Mouse (Mus musculus) gastrocnemius, adult 2 months (tissue): ENCODE data around the gene Mb. TPM values are rescaled to one million over a fixed set of nuclear protein-coding genes. Genes with fewer than 3 reads are reported as not detected.
A peak's percentile ranks its signal among the peaks of the same experiment; 100 is the strongest.

Experiments
- DNase-seq: peaks from one replicate; pipeline ENCODE4 v3.0.0; 2022
- H3K27ac ChIP-seq: fragments of 200-600 bp; 2 replicates; pipeline ENCODE4 v1.8.1; 2022; ENCODE audit warnings: mild to moderate bottlenecking
- H3K4me3 ChIP-seq: fragments of 200-600 bp; 2 replicates; pipeline ENCODE4 v1.8.1; 2022; ENCODE audit warnings: mild to moderate bottlenecking, moderate library complexity
- CTCF ChIP-seq: fragments of 200-600 bp; IDR thresholded peaks from 2 replicates; pipeline ENCODE4 v1.8.1; 2022; ENCODE audit warnings: antibody characterized with exemption, mild to moderate bottlenecking, moderate library complexity
- intact Hi-C: fragments of 180-260 bp; cut with DNase I; formaldehyde crosslinking; loops from one replicate; pipeline ENCODE4 v1.15.1; 2025
- total RNA-seq, 2 experiments: library from RNA; stranded (reverse); gene quantifications; 2 replicates each; pipeline ENCODE4 v1.2.3; 2021

Gene Mb
- total RNA-seq, 2 experiments from 2014 or later, result 3,091 to 7,772 TPM

DNA sequence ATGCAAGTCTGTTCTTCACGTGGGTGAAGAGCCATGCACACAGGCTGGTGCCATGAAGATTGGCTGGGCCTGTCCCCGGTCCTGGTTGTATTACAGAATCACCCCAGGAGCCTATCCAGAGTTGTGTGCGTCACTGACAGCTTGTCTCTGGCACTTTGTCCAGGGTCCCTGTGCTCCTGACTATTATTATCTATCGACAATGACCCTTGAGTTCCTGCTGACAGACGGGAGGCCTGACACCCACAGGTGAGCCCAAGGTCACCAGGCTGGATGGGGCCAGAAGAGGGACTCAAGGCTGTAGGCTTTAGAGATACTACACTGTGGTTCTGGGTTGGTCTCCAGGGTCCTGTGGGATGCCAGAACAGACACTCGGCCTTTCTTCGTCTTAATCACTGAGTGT lies 30.9 kb downstream of the Mb start:
- no peak for TF ChIP-seq CTCF
- DNase-seq, result peak; percentile 64
- intact Hi-C loops, result no loop called here
- Histone ChIP-seq H3K4me3 (peak overlapping the region; percentile 60), H3K27ac (peak overlapping the region; percentile 94)

DNA sequence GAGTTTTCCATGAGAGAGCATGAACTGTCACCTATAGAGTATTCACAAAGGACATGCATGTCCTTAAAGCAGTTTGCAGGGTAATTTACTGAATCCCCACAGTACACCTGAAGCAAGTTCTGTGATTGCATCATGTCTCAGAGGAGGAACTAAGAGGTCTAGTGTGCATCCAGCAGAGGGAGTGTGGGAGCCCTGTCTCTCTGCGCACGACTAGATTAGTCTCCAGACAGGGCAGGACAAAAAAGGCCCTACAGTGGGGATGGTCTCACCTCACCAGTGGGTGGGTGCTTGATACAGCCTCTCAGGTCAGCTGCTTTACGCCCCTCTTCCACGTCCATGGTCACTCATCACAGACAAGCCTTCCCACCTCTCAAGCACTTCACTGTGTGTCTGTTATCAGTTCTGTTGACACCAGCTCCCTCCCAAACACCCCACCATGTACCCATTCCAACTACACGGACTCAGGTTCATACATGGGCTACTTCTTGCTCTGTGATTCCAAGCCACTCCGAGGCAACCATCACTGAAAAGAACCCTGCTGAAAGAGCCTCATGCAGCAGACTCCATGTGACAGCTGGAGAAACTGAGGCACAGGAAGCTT lies 31.6 kb downstream of the Mb start:
- Histone ChIP-seq H3K4me3 (peak overlapping the region; percentile 60), H3K27ac (peak overlapping the region; percentile 94)
- DNase-seq, result peak; percentile 75
- TF ChIP-seq CTCF, result peak; percentile 68
- intact Hi-C loops, result no loop called here

DNA sequence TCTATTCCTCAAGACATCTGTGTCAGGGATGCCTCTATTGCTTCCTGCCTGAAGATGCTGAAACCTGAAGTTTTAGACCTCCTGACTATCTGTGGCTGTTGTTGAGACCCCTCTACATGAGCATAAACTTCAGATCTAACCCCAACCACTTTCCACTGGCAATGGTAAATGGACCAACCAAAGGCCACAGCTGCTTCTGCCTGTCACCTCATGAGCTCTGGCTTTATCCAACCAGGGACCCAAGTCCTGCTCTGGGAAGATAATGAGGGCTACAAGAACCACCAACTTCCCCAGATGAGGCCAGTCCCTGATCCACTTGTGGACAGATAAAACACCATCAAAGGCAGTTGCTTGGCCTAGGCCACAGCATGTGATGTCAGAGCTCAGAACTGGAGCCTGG lies 32.6 kb downstream of the Mb start:
- peak overlapping the region; percentile 60 for H3K4me3 ChIP-seq
- no peak for TF ChIP-seq CTCF
- intact Hi-C loops, result no loop called here
- no peak for DNase-seq
- peak overlapping the region; percentile 94 for H3K27ac ChIP-seq

DNA sequence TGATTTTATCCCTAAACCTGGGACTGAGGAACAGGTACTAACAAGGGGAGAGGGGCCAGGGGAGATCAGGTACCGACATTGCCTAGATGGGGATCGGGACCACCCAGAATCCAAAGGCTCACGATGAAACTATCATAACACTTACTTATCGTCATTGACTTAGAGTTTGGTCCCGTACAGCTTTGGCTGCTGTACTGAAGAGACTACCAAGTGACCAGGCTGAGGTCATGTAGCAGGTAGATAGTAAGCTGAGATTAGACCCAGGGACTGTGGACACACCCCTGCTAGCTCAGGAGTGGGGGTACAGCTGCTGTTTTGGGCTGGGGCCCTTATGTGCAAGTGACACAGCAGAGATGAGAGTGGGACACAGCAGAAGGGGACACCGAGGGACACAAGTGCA lies 34.0 kb downstream of the Mb start:
- no peak for TF ChIP-seq CTCF
- Histone ChIP-seq H3K4me3 (peak overlapping the region; percentile 51), H3K27ac (peak overlapping the region; percentile 94)
- no peak for DNase-seq
- intact Hi-C loops, result no loop called here

DNA sequence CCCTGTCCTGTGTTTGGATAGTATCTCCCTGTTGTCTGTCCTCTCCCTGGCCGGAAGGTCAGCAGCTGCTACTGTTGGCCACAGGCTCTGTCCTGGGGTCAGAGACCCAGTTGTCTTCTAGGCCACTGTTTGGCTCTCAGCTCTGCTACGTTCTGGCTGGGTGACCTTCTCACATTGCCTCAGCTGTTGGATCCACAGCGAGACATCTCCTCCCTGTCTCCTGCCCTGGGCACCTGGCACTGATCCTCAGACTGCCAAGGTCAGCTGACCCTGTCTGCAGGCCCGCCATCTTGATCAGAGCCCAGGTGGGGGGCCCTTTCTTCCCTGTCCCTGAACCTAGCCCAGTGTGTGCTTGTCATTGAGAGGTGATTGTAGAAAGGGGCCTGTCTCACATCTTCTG lies 35.5 kb downstream of the Mb start:
- Histone ChIP-seq H3K4me3 (peak overlapping the region; percentile 51), H3K27ac (peak overlapping the region; percentile 94)
- intact Hi-C loops, result no loop called here
- no peak for TF ChIP-seq CTCF
- peak; percentile 92 for DNase-seq

DNA sequence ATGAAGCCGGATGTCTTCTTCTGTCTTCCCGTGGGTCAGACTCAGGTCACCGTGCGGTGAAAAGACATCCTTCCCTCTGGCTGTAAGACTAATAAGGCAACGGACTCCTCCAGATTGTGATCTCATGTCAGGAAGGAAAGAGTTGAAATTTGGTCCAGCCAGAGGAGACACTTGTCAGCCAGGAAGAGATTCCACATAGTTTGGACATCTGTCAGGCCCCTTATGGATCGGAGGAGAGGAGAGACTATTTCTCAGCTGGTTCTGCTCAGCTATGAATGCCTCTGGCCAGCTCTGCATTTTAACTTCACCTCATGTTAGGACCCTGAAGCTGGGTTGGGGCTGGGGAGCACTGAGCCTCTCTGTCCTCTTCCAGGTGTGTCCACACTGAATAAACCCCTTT lies 36.0 kb downstream of the Mb start:
- intact Hi-C loops, result no loop called here
- DNase-seq, result peak; percentile 26
- Histone ChIP-seq H3K27ac (peak overlapping the region; percentile 94), H3K4me3 (peak overlapping the region; percentile 57)
- no peak for TF ChIP-seq CTCF

DNA sequence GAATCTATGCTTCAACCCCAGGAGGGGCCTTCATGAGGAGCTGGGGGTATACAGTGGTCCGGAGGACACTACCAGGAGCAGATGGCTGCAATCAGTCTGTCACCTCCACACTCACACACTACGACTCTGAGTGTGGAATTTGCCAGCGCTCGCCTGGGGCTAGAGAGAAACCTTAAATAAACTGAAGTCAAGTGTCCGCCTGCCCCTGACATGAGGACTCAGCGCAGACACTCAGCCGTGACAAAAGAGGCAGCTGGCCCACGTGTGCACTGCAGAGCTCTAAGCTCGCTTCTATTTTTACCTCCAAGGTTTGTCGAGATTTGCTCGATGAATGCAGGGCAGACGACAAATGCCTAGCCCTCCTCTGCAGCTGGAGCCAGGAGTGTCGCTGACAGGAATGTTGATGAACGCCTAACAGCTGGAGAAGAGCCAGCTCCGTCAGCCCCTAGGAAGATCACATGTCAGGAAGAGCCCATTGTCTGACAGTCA lies 36.7 kb downstream of the Mb start:
- intact Hi-C loops, result no loop called here
- H3K27ac ChIP-seq, result peak overlapping the region; percentile 94

DNA sequence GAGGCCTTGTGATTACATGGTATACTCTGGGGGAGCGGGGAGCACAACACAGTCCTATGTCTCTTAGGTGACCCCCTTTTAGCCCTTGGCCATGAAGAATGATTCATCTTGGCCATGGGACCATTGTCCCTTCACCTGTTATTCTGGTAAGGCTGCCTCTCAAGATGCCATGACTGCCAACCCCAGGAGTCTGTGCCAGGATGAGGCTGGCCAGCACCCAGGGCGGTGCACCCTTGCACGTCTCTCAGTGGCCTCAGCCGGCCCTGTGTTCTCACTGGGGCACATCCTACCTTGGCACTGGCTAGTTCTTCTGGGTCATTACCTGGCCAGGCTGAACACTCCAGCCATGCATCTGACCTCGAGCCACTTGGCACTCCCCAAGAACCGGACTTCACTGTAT lies 41.6 kb downstream of the Mb start:
- H3K27ac ChIP-seq, result peak overlapping the region; percentile 62
- DNase-seq, result peak; percentile 80
- intact Hi-C loops, result loop anchor here (5.0 kb wide), 1 partner anchor 37 kb away; no protein-coding TSS in a partner anchor

More for the DNA sequence above, 36.7 kb downstream of the Mb start:
- TF ChIP-seq CTCF, result no peak
- DNase-seq, result peak; percentile 65
- H3K4me3 ChIP-seq, result peak overlapping the region; percentile 57

DNA sequence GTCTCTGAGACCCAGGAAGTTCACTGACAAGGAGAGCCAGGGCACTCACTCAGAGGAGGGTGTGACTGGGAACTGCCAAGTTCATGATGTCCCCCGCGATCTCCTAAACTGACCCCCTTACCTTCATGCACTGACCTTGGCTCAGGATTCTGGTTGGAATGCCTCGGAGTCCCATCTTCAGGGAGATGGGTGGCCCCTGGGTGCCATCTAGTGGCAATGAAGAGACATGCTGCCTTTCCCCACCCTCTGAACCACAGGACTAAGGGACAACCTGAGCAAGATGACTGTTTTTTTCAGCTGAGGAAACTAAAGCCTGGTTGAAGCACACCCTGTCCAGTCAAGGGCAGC lies 46.6 kb downstream of the Mb start:
- Histone ChIP-seq H3K4me3 (no peak overlapping the region), H3K27ac (peak overlapping the region; percentile 81)
- intact Hi-C loops, result loop anchor here (2.0 kb wide), 1 partner anchor 21 kb away; no protein-coding TSS in a partner anchor
- TF ChIP-seq CTCF, result peak; percentile 92
- peak; percentile 77 for DNase-seq

More for the DNA sequence above, 41.6 kb downstream of the Mb start:
- no peak for TF ChIP-seq CTCF
- H3K4me3 ChIP-seq, result no peak overlapping the region

DNA sequence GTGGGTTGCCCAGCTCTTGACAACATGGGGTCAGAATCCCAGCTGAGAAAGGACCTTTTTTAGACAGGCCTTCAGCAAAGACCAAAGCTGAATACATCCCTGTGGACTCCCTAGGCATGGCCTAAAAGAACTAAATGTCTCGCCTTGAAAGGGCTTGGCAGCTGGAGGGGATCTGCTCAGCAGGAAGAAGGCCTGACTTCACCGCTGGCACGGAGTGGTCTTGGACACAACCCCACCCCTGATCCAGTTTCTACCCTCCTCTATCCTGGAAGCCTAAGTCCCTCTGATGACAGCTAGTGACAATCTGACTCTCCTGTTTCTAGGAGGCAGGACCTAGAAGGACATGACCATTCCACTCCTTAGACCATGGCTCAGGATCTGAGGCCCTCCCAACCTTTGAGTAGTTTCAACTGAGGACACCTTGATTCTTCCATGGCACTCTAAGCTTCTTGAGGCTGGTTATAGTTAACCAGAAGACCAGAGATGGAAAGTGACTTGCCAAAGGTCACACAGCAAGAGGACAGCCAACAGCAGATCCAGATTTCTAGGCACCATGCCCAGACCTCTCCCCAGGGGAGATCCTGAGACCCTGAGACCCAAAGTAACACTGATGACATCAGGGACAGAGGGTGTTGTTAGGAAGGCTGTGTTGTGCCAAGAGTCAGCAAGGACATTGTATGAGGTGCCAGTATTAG lies 47.1 kb downstream of the Mb start:
- Histone ChIP-seq H3K27ac (peak overlapping the region; percentile 81), H3K4me3 (no peak overlapping the region)
- no peak for TF ChIP-seq CTCF
- DNase-seq, result peak; percentile 88
- intact Hi-C loops, result no loop called here

DNA sequence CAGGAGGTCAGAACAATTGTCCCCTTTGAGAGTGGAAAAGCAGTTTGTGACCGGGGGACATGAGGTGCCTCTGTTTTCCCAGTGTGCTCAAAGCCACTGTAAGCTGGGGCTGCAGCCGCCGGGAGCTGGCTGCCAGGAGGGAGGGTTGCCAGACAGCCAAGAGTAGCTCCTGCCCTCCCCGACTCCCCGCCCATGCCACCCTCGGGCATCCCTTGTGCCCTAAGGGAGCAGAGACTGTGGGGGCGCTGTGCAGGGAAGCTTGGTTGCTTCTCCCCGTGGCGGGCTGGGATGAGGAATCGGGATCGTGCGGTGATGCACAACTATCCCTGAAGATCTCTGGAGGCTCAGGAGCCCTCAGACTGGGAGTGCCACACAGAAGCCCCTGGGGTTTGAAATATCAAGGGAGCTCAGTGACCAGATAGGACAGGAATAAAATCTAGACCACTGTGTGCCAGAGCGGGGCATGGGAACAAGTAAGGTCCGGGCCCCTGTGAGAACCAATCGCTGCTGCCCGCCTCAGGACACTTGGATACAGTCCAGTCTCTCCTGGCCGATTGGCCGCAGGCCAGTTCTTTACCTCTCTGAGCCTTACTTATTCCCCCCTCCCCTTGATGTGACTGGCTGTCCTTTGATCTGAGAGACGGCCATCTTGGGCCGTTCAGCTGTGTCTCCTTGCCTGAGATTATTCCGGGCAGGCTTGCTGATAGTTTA lies 51.4 kb downstream of the Mb start:
- peak; percentile 87 for DNase-seq
- no peak overlapping the region for H3K27ac ChIP-seq
- intact Hi-C loops, result no loop called here
- TF ChIP-seq CTCF, result peak; percentile 49
- no peak overlapping the region for H3K4me3 ChIP-seq

DNA sequence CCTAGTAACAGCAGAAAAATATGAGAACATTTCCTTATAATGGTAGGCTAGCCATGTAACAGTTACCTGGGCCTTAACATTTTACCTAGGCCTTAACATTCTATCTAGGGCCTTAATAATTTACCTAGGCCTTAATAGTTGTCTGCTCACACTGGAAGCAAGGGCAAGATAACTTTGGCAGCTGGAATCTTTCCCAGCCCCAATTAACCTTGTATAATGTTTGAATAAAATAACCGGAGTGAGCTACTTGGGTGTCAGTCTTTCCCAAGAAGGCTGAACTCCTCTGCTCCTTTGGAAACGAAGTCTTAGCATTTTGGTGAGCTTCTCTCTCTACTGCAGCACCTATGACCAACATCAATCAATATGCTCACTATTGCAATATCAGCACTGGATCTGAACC lies 52.4 kb downstream of the Mb start:
- intact Hi-C loops, result no loop called here
- no peak for DNase-seq
- no peak for TF ChIP-seq CTCF
- Histone ChIP-seq H3K27ac (no peak overlapping the region), H3K4me3 (no peak overlapping the region)

DNA sequence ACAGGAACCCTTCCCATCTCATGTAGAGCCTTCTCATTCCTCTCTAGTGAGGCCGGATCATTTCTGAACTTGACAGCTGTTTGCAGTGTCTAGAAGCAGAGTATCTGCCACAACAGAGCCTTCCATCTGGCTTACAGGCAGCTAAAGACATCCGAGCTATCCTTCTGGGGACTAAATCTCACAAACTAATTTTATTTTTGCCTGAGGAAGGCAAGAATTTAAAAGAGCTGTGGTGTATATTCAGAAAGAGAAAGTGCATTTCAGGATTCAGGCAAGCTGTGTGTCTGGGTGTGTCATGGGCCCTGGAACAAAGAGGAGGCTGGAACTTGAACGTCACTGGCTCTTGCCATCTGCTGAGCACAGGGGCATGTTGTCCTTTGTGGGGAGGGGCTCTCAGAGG lies 56.1 kb downstream of the Mb start:
- intact Hi-C loops, result no loop called here
- H3K4me3 ChIP-seq, result no peak overlapping the region
- no peak overlapping the region for H3K27ac ChIP-seq
- DNase-seq, result no peak
- no peak for TF ChIP-seq CTCF
